Mouse (Mus musculus): ENCODE measurements around the gene Golph3. TPM values are rescaled to one million over a fixed set of nuclear protein-coding genes. Genes with fewer than 3 reads are reported as not detected.
A peak's percentile ranks its signal among the peaks of the same experiment; 100 is the strongest.

Golph3 gene
- total and polyA plus RNA-seq, 2 experiments from 2014 or later = 55.8 to 116 TPM

DNA sequence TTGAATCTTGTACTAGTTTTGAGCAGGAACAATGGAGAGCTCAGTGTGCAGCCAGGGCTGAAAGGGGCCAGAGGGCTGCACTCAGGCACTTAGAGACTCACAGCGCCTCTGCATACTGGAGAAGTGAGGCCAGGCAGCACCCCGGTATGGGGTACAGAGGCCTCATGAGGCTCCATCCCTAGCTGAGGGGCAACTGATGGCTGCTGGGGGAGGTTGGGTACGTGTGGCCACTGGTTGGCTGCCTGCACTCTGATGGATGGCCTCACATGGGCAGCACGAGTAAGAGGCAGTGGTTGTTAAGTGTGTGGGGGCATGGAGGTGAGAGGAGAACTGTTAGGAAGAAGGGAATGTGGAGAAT, 20.1 kb downstream of the Golph3 start:
- no peak for TF ChIP-seq CTCF (IDR thresholded peaks at IDR 0.05)
- no peaks in the 10 kb centered on the region for H3K4me1 ChIP-seq (ENCODE audit: insufficient read depth, low read length)
- peaks cover 3% of the 10 kb centered on the region; the same call in 1 of the 2 replicates for H3K36me3 ChIP-seq (ENCODE audit: insufficient read depth, low read length)
- H3K9me3 ChIP-seq (ENCODE audit: low read length) = no peaks in the 10 kb centered on the region
- no peaks in the 10 kb centered on the region for H3K27me3 ChIP-seq (ENCODE audit: insufficient read depth, low read length)
- ATAC-seq (ENCODE audit: low FRiP score) (no peak), DNase-seq (ENCODE audit: low spot score) (no peak)
- H3K9ac ChIP-seq (replicated peaks; ENCODE audit: low read length, poor library complexity, severe bottlenecking) = no peak overlapping the region
- H3K4me2 ChIP-seq (ENCODE audit: low read depth, low read length, poor library complexity, severe bottlenecking) = no peak overlapping the region
- no peak overlapping the region for H3K27ac ChIP-seq (ENCODE audit: low read depth, low read length)
- WGBS = 13% methylated on average over 4 of the region's 4 CpGs
- no peak overlapping the region for H3K4me3 ChIP-seq (ENCODE audit: low read depth, low read length)

DNA sequence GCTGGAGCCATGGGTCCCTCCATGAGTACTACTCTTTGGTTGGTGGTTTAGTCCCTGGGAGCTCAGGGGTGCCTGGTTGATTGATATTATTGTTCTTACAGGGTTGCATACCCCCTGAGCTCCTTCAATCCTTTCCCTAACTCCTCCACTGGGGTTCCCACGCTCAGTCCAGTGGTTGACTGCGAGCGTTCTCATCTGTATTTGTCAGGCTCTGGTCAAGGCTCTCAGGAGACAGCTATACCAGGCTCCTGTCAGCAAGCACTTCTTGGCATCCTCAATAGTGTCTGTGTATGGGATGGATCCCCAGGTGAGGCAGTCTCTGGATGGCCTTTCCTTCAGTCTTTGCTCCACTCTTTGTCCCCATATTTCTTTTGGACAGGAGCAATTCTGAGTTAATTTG, 25.7 kb downstream of the Golph3 start:
- TF ChIP-seq CTCF (IDR thresholded peaks at IDR 0.05) = no peak
- H3K27ac ChIP-seq (ENCODE audit: low read depth, low read length) = no peak overlapping the region
- no peak overlapping the region for H3K4me2 ChIP-seq (ENCODE audit: low read depth, low read length, poor library complexity, severe bottlenecking)
- ATAC-seq (ENCODE audit: low FRiP score) (no peak), DNase-seq (ENCODE audit: low spot score) (no peak)
- no peaks in the 10 kb centered on the region for H3K4me1 ChIP-seq (ENCODE audit: insufficient read depth, low read length)
- H3K9ac ChIP-seq (replicated peaks; ENCODE audit: low read length, poor library complexity, severe bottlenecking) = no peak overlapping the region
- WGBS = 95% methylated on average over 3 of the region's 3 CpGs
- H3K9me3 ChIP-seq (ENCODE audit: low read length) = no peaks in the 10 kb centered on the region
- H3K36me3 ChIP-seq (ENCODE audit: insufficient read depth, low read length) = peaks cover 8% of the 10 kb centered on the region; the same call in 1 of the 2 replicates
- H3K4me3 ChIP-seq (ENCODE audit: low read depth, low read length) = no peak overlapping the region
- H3K27me3 ChIP-seq (ENCODE audit: insufficient read depth, low read length) = no peaks in the 10 kb centered on the region

DNA sequence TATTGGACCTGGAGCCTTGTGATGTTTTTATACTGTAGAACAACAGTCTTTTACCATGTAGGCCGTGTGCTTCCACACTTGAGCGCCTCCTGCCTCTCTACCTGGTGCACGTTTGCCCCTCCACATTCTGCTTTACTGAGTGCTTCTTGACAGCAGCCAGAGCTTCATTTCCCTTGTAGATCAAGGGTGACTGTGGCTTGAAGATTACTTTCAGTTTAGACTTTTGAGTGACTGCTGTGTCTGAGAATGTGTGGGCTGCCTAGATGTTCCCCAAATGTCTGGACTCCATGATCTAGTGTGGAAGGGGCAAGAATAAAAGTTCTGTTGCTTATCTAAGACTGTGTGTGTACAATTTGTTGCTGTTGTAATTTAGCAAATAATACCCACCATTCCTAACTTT, 27.7 kb downstream of the Golph3 start:
- no peaks in the 10 kb centered on the region for H3K4me1 ChIP-seq (ENCODE audit: insufficient read depth, low read length)
- no peaks in the 10 kb centered on the region for H3K27me3 ChIP-seq (ENCODE audit: insufficient read depth, low read length)
- no peak overlapping the region for H3K9ac ChIP-seq (replicated peaks; ENCODE audit: low read length, poor library complexity, severe bottlenecking)
- no peak for TF ChIP-seq CTCF (IDR thresholded peaks at IDR 0.05)
- no peak for DNase-seq (ENCODE audit: low spot score)
- no peak overlapping the region for H3K4me2 ChIP-seq (ENCODE audit: low read depth, low read length, poor library complexity, severe bottlenecking)
- WGBS = 83% methylated on average over 3 of the region's 3 CpGs
- H3K36me3 ChIP-seq (ENCODE audit: insufficient read depth, low read length) = peaks cover 13% of the 10 kb centered on the region; the same call in 1 of the 2 replicates
- no peak overlapping the region for H3K27ac ChIP-seq (ENCODE audit: low read depth, low read length)
- no peaks in the 10 kb centered on the region for H3K9me3 ChIP-seq (ENCODE audit: low read length)
- H3K4me3 ChIP-seq (ENCODE audit: low read depth, low read length) = no peak overlapping the region
- no peak for ATAC-seq (ENCODE audit: low FRiP score)

DNA sequence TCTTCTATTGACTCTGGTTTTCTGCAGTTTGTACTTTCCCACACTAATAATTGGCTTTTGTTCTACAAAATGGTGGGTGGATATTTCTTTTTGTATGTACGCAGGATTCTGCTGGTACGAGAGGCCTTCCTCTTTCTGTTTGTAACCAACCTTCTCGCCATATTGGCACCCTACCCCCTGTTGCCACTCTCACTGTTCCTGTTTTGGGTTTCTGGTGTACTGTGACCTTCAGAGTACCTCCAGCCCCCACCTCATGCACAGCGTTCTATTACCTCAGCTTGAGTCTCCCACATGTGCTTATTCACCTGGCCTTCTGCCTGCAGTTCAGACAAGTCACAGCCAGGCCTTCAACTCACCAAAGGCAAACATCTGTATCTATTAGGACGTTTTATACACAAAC, 28.6 kb downstream of the Golph3 start:
- 90% methylated on average over 5 of the region's 5 CpGs for WGBS
- H3K36me3 ChIP-seq (ENCODE audit: insufficient read depth, low read length) = peaks cover 13% of the 10 kb centered on the region; the same call in 1 of the 2 replicates

DNA sequence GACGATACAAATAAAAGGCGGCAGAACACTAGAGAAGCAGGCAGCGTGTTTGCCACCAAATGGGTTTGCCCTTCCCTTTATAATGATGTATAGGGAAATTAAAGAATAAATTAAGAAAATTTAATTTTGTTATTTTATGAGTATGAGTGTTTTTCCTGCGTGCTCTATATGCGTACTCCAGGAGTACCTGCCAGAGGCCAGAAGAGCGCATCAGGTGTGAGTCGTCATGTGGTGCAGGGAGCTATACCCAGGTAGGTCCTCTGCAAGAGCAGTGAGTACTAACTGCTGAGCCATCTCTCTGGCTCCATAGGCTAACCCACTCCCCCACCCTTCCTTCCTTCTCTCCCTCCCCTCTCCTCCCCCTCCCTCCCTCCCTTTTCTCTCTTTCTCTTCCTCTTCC, 30.2 kb downstream of the Golph3 start:
- Histone ChIP-seq H3K4me3 (ENCODE audit: low read depth, low read length) (no peak overlapping the region), H3K27me3 (ENCODE audit: insufficient read depth, low read length) (no peaks in the 10 kb centered on the region), H3K4me2 (ENCODE audit: low read depth, low read length, poor library complexity, severe bottlenecking) (no peak overlapping the region), H3K4me1 (ENCODE audit: insufficient read depth, low read length) (no peaks in the 10 kb centered on the region), H3K27ac (ENCODE audit: low read depth, low read length) (no peak overlapping the region), H3K9ac (replicated peaks; ENCODE audit: low read length, poor library complexity, severe bottlenecking) (no peak overlapping the region), H3K36me3 (ENCODE audit: insufficient read depth, low read length) (peaks cover 16% of the 10 kb centered on the region; the same call in 1 of the 2 replicates), H3K9me3 (ENCODE audit: low read length) (no peaks in the 10 kb centered on the region)
- no peak for ATAC-seq (ENCODE audit: low FRiP score)
- TF ChIP-seq CTCF (IDR thresholded peaks at IDR 0.05) = no peak
- DNase-seq (ENCODE audit: low spot score) = no peak
- 94% methylated on average over 7 of the region's 7 CpGs for WGBS

More for the DNA sequence above, 28.6 kb downstream of the Golph3 start:
- Histone ChIP-seq H3K9me3 (ENCODE audit: low read length) (no peaks in the 10 kb centered on the region), H3K4me3 (ENCODE audit: low read depth, low read length) (no peak overlapping the region), H3K27me3 (ENCODE audit: insufficient read depth, low read length) (no peaks in the 10 kb centered on the region), H3K9ac (replicated peaks; ENCODE audit: low read length, poor library complexity, severe bottlenecking) (no peak overlapping the region), H3K27ac (ENCODE audit: low read depth, low read length) (no peak overlapping the region), H3K4me2 (ENCODE audit: low read depth, low read length, poor library complexity, severe bottlenecking) (no peak overlapping the region), H3K4me1 (ENCODE audit: insufficient read depth, low read length) (no peaks in the 10 kb centered on the region)
- DNase-seq (ENCODE audit: low spot score) = no peak
- TF ChIP-seq CTCF (IDR thresholded peaks at IDR 0.05) = no peak
- ATAC-seq (ENCODE audit: low FRiP score) = no peak

DNA sequence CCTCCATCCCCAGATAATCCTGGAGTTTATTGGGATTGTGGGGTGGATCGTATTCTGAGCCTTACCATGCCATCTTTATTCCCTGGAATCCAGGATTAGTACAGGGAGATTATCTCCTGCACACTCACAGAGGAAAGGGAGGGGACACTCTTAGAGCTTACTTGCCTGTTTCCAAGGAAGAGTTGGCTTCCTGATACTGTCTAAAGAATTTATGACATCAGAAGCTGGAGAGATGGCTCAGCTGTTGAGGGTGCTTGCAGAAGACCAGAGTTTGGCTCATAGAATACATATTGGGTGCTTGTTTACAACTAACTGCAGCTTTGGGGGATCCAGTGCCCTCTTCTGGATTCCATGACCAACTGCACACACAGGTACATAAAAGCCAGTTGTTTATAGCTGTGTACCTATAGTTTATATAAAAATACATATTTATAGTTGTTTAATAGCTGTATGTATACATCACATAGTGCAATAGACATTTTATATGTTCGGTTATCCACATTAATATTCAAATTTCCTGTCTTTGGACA, 33.1 kb downstream of the Golph3 start:
- no peak overlapping the region for H3K9ac ChIP-seq (replicated peaks; ENCODE audit: low read length, poor library complexity, severe bottlenecking)
- H3K9me3 ChIP-seq (ENCODE audit: low read length) = no peaks in the 10 kb centered on the region
- no peak overlapping the region for H3K4me3 ChIP-seq (ENCODE audit: low read depth, low read length)
- no peaks in the 10 kb centered on the region for H3K4me1 ChIP-seq (ENCODE audit: insufficient read depth, low read length)
- peak; percentile 48 for TF ChIP-seq CTCF (IDR thresholded peaks at IDR 0.05)
- H3K27me3 ChIP-seq (ENCODE audit: insufficient read depth, low read length) = no peaks in the 10 kb centered on the region
- no peak overlapping the region for H3K4me2 ChIP-seq (ENCODE audit: low read depth, low read length, poor library complexity, severe bottlenecking)
- peaks cover 16% of the 10 kb centered on the region; the same call in 1 of the 2 replicates for H3K36me3 ChIP-seq (ENCODE audit: insufficient read depth, low read length)
- DNase-seq (ENCODE audit: low spot score) (no peak), ATAC-seq (ENCODE audit: low FRiP score) (no peak)
- no peak overlapping the region for H3K27ac ChIP-seq (ENCODE audit: low read depth, low read length)
- WGBS = 71% methylated on average over 2 of the region's 2 CpGs
